Mouse (Mus musculus) heart, embryonic 12.5 days (tissue): ENCODE measurements around the gene Atp5mpl. TPM values are rescaled to one million over a fixed set of nuclear protein-coding genes. Genes with fewer than 3 reads are reported as not detected.

Source experiments
- ATAC-seq: fragments of 200-750 bp; cut with Nextera tagmentation; 2 replicates; pipeline ENCODE4 v1.8.0; 2017; ENCODE audit warnings: moderate TSS enrichment, moderate library complexity; ENCODE audit not compliant: insufficient number of reproducible peaks, low FRiP score
- H3K27ac ChIP-seq: fragments of 300-500 bp; sonication (generic); 2 replicates; pipeline ENCODE4 v1.5.1; 2016; ENCODE audit warnings: mild to moderate bottlenecking, moderate library complexity; ENCODE audit not compliant: poor library complexity, severe bottlenecking
- H3K27me3 ChIP-seq: fragments of 300-500 bp; sonication (generic); replicated peaks from 2 replicates; pipeline ENCODE4 v1.6.1; 2016; ENCODE audit warnings: mild to moderate bottlenecking, moderate library complexity
- H3K36me3 ChIP-seq: fragments of 300-500 bp; sonication (generic); 2 replicates; pipeline ENCODE4 v1.6.1; 2016; ENCODE audit warnings: mild to moderate bottlenecking, moderate library complexity
- H3K4me1 ChIP-seq: fragments of 300-500 bp; sonication (generic); replicated peaks from 2 replicates; pipeline ENCODE4 v1.6.1; 2016; ENCODE audit warnings: mild to moderate bottlenecking
- H3K4me2 ChIP-seq: fragments of 300-500 bp; sonication (generic); 2 replicates; pipeline ENCODE4 v1.6.1; 2016; ENCODE audit warnings: mild to moderate bottlenecking, moderate library complexity
- H3K4me3 ChIP-seq: fragments of 300-500 bp; sonication (generic); 2 replicates; pipeline ENCODE4 v1.5.1; 2016; ENCODE audit warnings: mild to moderate bottlenecking
- H3K9ac ChIP-seq: fragments of 300-500 bp; sonication (generic); 2 replicates; pipeline ENCODE4 v1.6.1; 2016; ENCODE audit warnings: mild to moderate bottlenecking, moderate library complexity
- H3K9me3 ChIP-seq: fragments of 300-500 bp; sonication (generic); replicated peaks from 2 replicates; pipeline ENCODE4 v1.6.1; 2016; ENCODE audit warnings: mild to moderate bottlenecking, moderate library complexity
- WGBS: fragments of 180-500 bp; shearing (Covaris S2); methylation state at CpG from one replicate; pipeline ENCODE4 v1.1.7; 2016; 5-methylcytosine and 5-hydroxymethylcytosine counted together
- polyA plus RNA-seq: library from polyadenylated mRNA; unstranded; fragments of >200 nt; fragmentation: Nextera tagmentation; extraction: Ambion mirVana; gene quantifications from 2 replicates; pipeline ENCODE4 v1.2.1, GENCODE M21; 2016

Gene Atp5mpl
- 1,412 and 1,427 TPM in 2 replicates for polyA plus RNA-seq

DNA sequence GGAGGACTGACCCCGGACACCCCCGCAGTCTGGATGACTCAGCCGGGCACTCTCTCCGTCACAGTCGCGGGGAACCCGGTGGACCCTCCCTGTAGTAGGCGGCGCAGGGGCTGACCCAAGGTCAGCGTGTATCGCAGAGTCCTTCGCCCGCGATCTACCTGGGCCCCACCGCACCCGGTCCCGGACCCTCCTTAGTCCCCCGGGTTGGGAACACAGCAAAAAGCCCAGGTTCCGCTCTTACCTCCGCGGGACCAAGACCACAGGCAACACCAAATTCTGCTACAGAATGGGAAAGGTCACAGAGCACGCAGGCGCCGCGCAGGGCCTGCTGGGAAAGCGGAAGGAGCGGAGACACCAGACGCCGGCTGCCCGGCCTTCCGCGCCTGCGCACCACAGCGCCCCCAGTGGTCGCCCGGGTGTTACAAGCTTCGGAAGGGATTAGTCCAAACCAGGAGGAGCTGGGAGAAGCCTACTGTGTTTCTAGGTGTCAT, at the start of gene Atp5mpl:
Gene Atp5mpl, minus strand, starts transcription at position 295 of the 491 bp plus-strand sequence.
- WGBS = 1% methylated on average over 37 of the region's 37 CpGs
- H3K4me1 ChIP-seq = peaks cover 19% of the 10 kb centered on the region
- peaks cover 25% of the 10 kb centered on the region for H3K36me3 ChIP-seq
- H3K9ac ChIP-seq = peak within 1 kb of the TSS; percentile 95
- H3K27ac ChIP-seq = peak within 1 kb of the TSS; percentile 85
- ATAC-seq = peak; percentile 92
- no peaks in the 10 kb centered on the region for H3K9me3 ChIP-seq
- H3K4me3 ChIP-seq = peak within 1 kb of the TSS; percentile 89
- no peaks in the 10 kb centered on the region for H3K27me3 ChIP-seq
- H3K4me2 ChIP-seq = peak within 1 kb of the TSS; percentile 86

- WGBS = 72% methylated on average over 4 of the region's 4 CpGs
- no peak overlapping the region for H3K4me2 ChIP-seq
- no peaks in the 10 kb centered on the region for H3K4me1 ChIP-seq
- H3K9ac ChIP-seq = no peak overlapping the region
- no peak overlapping the region for H3K27ac ChIP-seq
- no peak overlapping the region for H3K4me3 ChIP-seq
- no peak for ATAC-seq
- peaks cover 9% of the 10 kb centered on the region for H3K9me3 ChIP-seq
- no peaks in the 10 kb centered on the region for H3K36me3 ChIP-seq
- 0 out of 2 replicates have a peak, but pooled peaks cover 2% of the 10 kb centered on the region for H3K27me3 ChIP-seq
Observed at GRCm38 (mm10) chr12:112016346-112016745, 49.6 kb upstream of the Atp5mpl start.

- H3K9ac ChIP-seq = no peak overlapping the region
- no peaks in the 10 kb centered on the region for H3K9me3 ChIP-seq
- H3K36me3 ChIP-seq = no peaks in the 10 kb centered on the region
- H3K4me2 ChIP-seq = peak overlapping the region; percentile 51
- no peak overlapping the region for H3K27ac ChIP-seq
- 0 out of 2 replicates have a peak, but pooled peaks cover 2% of the 10 kb centered on the region for H3K27me3 ChIP-seq
- 0 out of 2 replicates have a peak overlapping the region, but pooled peaks have one; percentile 2 for H3K4me3 ChIP-seq
- 38% methylated on average over 14 of the region's 14 CpGs for WGBS
- no peaks in the 10 kb centered on the region for H3K4me1 ChIP-seq
- no peak for ATAC-seq
Observed at GRCm38 (mm10) chr12:112013271-112013801, 46.6 kb upstream of the Atp5mpl start.

DNA sequence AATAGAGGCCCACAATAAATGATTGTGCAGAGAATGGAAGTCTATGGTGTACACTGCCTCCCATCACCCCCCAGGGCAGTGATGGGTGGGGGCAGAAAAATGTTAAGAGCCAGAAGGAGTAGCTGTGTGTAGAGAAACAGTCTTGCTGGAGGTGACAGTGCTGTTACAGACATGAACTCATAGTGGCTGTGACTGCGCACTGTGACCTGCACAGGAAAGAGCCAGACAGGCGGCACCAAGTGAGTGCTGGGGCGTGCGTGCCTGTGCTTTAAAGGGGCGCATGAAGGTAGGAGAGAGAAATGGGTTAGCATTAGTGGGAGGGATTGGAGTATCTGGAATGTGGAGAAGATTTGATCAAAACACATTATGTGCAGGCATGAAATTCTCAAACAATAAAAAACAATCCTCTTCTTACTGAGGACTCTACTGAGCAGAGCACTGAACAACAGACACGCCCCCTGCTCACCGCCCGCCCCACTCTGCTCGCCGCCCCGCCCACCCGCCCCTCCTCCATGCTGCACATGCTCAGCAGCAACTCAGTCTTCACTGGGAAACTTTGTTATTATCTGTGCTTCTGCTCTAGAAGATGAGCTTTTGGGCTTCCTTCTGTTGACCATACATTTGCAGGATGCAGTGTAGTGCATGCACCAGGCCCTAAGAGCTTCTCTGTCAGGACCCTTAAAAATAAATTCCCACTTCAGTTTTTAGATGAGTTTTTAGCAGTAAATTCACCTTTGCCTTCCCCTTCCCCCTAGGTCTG, 45.9 kb upstream of the Atp5mpl start:
- no peaks in the 10 kb centered on the region for H3K36me3 ChIP-seq
- peak overlapping the region; percentile 51 for H3K4me2 ChIP-seq
- WGBS = 48% methylated on average over 12 of the region's 12 CpGs
- H3K27me3 ChIP-seq = 0 out of 2 replicates have a peak, but pooled peaks cover 2% of the 10 kb centered on the region
- no peaks in the 10 kb centered on the region for H3K9me3 ChIP-seq
- no peaks in the 10 kb centered on the region for H3K4me1 ChIP-seq
- H3K4me3 ChIP-seq = peak overlapping the region; percentile 2; the same call in 1 of the 2 replicates
- no peak overlapping the region for H3K27ac ChIP-seq
- no peak overlapping the region for H3K9ac ChIP-seq
- no peak for ATAC-seq

DNA sequence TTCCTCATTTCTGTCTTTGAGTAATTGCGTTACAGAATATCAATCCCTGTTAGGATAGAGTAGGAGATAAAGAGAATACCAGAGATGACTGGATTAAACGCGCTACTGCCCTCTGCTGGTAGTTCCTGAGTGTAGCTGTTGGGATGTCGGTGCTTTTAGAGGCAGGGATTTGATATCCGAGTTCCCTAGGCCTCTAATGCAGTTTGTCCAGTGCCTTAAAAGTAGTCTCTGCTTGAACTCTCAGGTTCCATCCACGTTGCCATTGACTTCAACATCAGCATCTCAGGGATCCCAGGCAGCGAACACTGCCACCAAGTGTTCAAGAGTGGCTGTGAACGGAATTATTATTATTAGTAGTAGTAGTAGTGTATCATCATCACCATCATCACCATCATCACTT, 34.4 kb upstream of the Atp5mpl start:
- Histone ChIP-seq H3K9me3 (no peaks in the 10 kb centered on the region), H3K4me2 (no peak overlapping the region), H3K4me1 (no peaks in the 10 kb centered on the region), H3K36me3 (no peaks in the 10 kb centered on the region), H3K4me3 (no peak overlapping the region), H3K27ac (no peak overlapping the region), H3K27me3 (peaks cover 2% of the 10 kb centered on the region; the same call in 1 of the 2 replicates), H3K9ac (no peak overlapping the region)
- ATAC-seq = no peak
- 24% methylated on average over 8 of the region's 8 CpGs for WGBS

DNA sequence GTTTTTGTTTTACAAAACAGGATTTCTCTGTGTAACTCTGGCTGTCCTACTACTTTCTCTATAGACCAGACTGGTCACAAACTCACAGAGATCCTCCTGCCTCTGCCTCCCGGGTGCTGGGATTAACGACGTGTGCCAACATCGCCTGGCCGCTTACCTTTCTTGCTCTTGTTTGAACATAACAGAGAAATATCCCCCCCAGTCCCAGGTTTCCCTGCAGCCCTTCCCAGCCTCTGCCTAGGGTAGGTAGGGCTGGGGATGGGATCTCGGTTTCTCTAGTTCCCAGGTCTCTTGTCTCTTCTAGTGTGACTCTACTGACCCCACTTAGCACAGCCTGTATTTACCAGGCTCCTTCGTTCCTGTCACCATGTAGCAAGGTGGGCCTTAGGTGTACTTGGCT, 33.0 kb upstream of the Atp5mpl start:
- H3K36me3 ChIP-seq = no peaks in the 10 kb centered on the region
- H3K4me1 ChIP-seq = no peaks in the 10 kb centered on the region
- H3K4me2 ChIP-seq = no peak overlapping the region
- 90% methylated on average over 7 of the region's 7 CpGs for WGBS
- H3K9me3 ChIP-seq = no peaks in the 10 kb centered on the region
- H3K27me3 ChIP-seq = peaks cover 2% of the 10 kb centered on the region; the same call in 1 of the 2 replicates
- no peak overlapping the region for H3K4me3 ChIP-seq
- no peak for ATAC-seq
- no peak overlapping the region for H3K27ac ChIP-seq
- no peak overlapping the region for H3K9ac ChIP-seq

DNA sequence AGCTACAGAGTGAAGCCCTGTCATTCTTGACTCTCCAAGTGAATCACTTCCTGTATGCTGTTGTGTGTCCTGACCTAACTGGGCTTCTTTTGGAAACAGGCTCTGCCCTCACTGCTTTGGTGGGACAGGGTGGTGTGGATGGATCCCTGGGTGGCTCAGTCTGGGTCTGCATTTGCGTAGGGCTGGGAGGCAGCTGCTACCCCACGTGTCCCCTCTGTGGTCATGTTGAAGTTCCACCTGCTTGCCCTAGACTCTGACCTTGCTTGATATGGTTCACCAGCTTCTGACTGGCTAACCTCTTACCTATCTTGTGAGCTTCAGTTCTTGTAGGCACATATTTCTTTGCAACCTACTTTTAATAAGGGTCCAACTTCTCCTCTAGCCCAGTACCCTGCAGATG, 28.4 kb upstream of the Atp5mpl start:
- H3K4me2 ChIP-seq = no peak overlapping the region
- H3K36me3 ChIP-seq = no peaks in the 10 kb centered on the region
- 90% methylated on average over 2 of the region's 2 CpGs for WGBS
- ATAC-seq = no peak
- no peak overlapping the region for H3K9ac ChIP-seq
- no peak overlapping the region for H3K4me3 ChIP-seq
- H3K4me1 ChIP-seq = no peaks in the 10 kb centered on the region
- no peak overlapping the region for H3K27ac ChIP-seq
- 0 out of 2 replicates have a peak, but pooled peaks cover 2% of the 10 kb centered on the region for H3K27me3 ChIP-seq
- no peaks in the 10 kb centered on the region for H3K9me3 ChIP-seq

DNA sequence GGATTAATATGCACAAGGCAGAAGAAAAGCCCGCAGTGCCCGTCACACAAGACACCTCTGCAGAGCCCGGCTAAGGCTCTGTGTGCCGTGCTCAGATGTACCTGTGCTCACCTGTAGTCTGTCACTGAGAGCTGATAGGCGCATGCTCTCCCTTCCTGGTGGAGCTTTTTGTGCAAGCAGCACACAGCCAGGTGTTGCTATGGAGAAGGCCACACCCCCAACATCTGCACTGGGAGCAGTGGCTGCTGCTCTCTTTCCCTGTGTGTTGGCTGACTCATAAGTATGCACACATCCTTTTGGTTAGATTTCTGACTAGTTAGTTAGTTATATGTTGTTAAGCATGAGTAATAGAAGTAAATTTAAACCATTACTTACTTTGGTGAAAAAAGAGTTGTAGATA, 25.8 kb upstream of the Atp5mpl start:
- ATAC-seq = no peak
- Histone ChIP-seq H3K36me3 (no peaks in the 10 kb centered on the region), H3K4me1 (no peaks in the 10 kb centered on the region), H3K27ac (no peak overlapping the region), H3K9me3 (no peaks in the 10 kb centered on the region), H3K27me3 (no peaks in the 10 kb centered on the region), H3K4me3 (no peak overlapping the region), H3K9ac (no peak overlapping the region), H3K4me2 (no peak overlapping the region)
- WGBS = 83% methylated on average over 5 of the region's 5 CpGs

GRCm38 (mm10) chr12:111986756-111987155, 20.0 kb upstream of the Atp5mpl start:
- no peaks in the 10 kb centered on the region for H3K27me3 ChIP-seq
- no peaks in the 10 kb centered on the region for H3K9me3 ChIP-seq
- WGBS = 48% methylated on average over 9 of the region's 9 CpGs
- no peak overlapping the region for H3K4me2 ChIP-seq
- no peak for ATAC-seq
- no peaks in the 10 kb centered on the region; the same call in 1 of the 2 replicates for H3K4me1 ChIP-seq
- H3K9ac ChIP-seq = 0 out of 2 replicates have a peak overlapping the region, but pooled peaks have one; percentile 16
- no peak overlapping the region for H3K4me3 ChIP-seq
- no peaks in the 10 kb centered on the region for H3K36me3 ChIP-seq
- no peak overlapping the region for H3K27ac ChIP-seq

DNA sequence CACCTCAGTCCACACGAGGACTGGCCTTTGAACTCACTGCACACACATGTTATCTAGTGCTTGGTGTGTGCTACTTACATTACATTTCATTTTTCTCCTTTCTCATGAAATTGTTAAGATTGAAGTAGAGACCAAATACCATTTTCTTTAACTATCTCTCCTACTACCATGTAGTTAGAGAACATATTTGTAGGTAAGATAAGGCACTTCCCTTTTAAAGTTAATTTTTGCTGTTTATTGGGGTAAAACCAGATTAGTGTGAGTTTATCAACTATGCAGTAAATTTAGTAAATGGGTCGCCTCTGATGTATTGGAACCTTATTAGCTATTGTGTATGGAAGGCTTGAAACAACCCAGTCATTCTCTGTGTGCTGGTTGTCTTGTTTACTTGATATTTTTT, 16.4 kb upstream of the Atp5mpl start:
- Histone ChIP-seq H3K27ac (no peak overlapping the region), H3K4me1 (peaks cover 13% of the 10 kb centered on the region), H3K36me3 (no peaks in the 10 kb centered on the region), H3K9me3 (no peaks in the 10 kb centered on the region), H3K4me2 (no peak overlapping the region), H3K27me3 (no peaks in the 10 kb centered on the region), H3K4me3 (no peak overlapping the region), H3K9ac (no peak overlapping the region)
- WGBS = 57% methylated on average over 2 of the region's 2 CpGs
- ATAC-seq = no peak

DNA sequence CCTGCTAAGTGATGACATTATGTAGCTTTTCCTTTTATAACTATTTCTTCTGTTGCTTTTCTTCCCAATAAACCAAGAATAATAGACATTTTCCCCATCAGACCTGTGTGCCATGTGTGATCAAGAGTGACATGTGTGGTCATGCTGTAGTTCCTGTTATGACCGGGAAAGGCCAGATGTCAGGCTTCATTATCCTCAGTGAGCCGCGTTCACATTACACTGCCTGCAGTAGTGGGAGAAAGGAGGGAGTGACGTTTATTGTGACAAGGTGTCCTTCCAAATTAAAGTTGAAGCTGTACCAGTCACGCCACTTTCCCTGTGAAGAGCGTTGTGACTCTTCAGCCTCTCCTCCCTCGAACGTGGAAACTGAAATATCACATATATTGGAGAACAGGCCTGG, 15.1 kb upstream of the Atp5mpl start:
- no peaks in the 10 kb centered on the region for H3K36me3 ChIP-seq
- H3K4me1 ChIP-seq = peaks cover 27% of the 10 kb centered on the region
- no peak overlapping the region for H3K4me3 ChIP-seq
- no peaks in the 10 kb centered on the region for H3K9me3 ChIP-seq
- H3K9ac ChIP-seq = no peak overlapping the region
- no peak overlapping the region for H3K4me2 ChIP-seq
- no peaks in the 10 kb centered on the region for H3K27me3 ChIP-seq
- ATAC-seq = no peak
- H3K27ac ChIP-seq = no peak overlapping the region
- 79% methylated on average over 8 of the region's 8 CpGs for WGBS
